Comparison of ENCODE assay signal across 8 mouse cellular contexts in the genomic region with DNA sequence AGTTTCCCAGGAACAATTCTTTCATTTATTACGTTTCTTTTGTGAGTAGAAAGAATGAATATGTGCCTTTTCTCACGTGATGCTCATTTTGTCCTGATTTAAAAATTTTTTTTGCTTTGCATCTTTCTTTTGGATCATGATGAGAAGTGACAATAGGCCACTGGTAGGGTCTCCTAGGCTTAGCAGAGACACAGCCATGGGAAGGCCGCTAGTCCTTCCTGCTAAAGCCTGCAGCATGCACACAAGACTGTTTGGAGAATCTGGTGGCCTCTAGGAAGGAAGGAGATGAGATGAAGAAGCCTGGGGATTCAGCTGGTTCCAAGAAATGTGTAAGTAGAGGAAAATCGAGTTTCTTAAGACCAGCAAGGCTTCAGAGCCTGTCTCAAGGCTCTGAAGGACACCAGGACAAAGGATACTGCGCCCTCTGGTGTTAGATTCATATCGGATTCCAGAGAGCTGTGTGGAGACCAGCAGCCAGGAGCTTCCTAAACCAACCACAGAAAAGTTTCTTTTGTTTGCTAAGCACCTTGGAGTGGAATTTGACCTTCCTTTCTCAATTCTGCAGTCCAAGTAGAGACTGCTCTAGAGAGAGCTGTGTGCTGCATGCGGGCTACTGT.
DNase-seq lines count a peak whose midpoint lies in the region; ATAC-seq and TF ChIP-seq lines count a peak whose summit lies in the region.

No protein-coding gene starts in this region.

- no peaks in the 10 kb centered on the region for H3K9me3 ChIP-seq in forebrain, embryonic 15.5 days
- no peaks in the 10 kb centered on the region for H3K9me3 ChIP-seq in hindbrain, embryonic 10.5 days
- no peaks in the 10 kb centered on the region for H3K9me3 ChIP-seq in lung, embryonic 16.5 days (ENCODE audit: control insufficient read depth, low read length)

- peaks cover 54% of the 10 kb centered on the region for H3K4me1 ChIP-seq in forebrain, embryonic 15.5 days
- peaks cover 20% of the 10 kb centered on the region for H3K4me1 ChIP-seq in hindbrain, embryonic 10.5 days (replicated peaks)
- H3K4me1 ChIP-seq in lung, embryonic 16.5 days (replicated peaks; ENCODE audit: control insufficient read depth, insufficient read depth, low read length), result peaks cover 25% of the 10 kb centered on the region

- peak; percentile 93 for TF ChIP-seq CTCF in layer of hippocampus, adult 2 months (conservative IDR thresholded peaks at IDR 0.05)

- ATAC-seq in cerebellum, adult (ENCODE audit: insufficient number of reproducible peaks, low FRiP score, low TSS enrichment), result peak; percentile 64
- ATAC-seq in forebrain, embryonic 15.5 days (replicated peaks), result peak; percentile 73
- peak; percentile 88 for ATAC-seq in lung, embryonic 16.5 days (ENCODE audit: low read depth)
- ATAC-seq in erythroblast, adult 5-6 weeks (replicated peaks; ENCODE audit: low FRiP score, poor library complexity, severe bottlenecking), result no peak

- H3K9ac ChIP-seq in forebrain, embryonic 15.5 days (replicated peaks), result 0 out of 2 replicates have a peak overlapping the region, but pooled peaks have one; percentile 29
- 0 out of 2 replicates have a peak overlapping the region, but pooled peaks have one; percentile 30 for H3K9ac ChIP-seq in lung, embryonic 16.5 days (ENCODE audit: low read length)

- no peaks in the 10 kb centered on the region for H3K36me3 ChIP-seq in forebrain, embryonic 15.5 days
- no peaks in the 10 kb centered on the region for H3K36me3 ChIP-seq in hindbrain, embryonic 10.5 days
- no peaks in the 10 kb centered on the region for H3K36me3 ChIP-seq in lung, embryonic 16.5 days (ENCODE audit: control insufficient read depth, insufficient read depth, low read length)

- no peak overlapping the region for H3K4me3 ChIP-seq in forebrain, embryonic 15.5 days
- H3K4me3 ChIP-seq in hindbrain, embryonic 10.5 days, result no peak overlapping the region
- no peak overlapping the region for H3K4me3 ChIP-seq in layer of hippocampus, adult 2 months
- no peak overlapping the region for H3K4me3 ChIP-seq in lung, embryonic 16.5 days (ENCODE audit: low read length)

- peak; percentile 81 for DNase-seq in MN1 (ENCODE audit: low spot score)
- DNase-seq in hindbrain, embryonic 10.5 days (ENCODE audit: low spot score), result peak; percentile 62
- peak; percentile 80 to 86 for DNase-seq in layer of hippocampus, adult 2 months (ENCODE audit: low spot score in 2 of 2)
- peak; percentile 86 for DNase-seq in right cerebral cortex, adult 2 months (ENCODE audit: low spot score in 2 of 2)

- no peaks in the 10 kb centered on the region for H3K27me3 ChIP-seq in forebrain, embryonic 15.5 days
- H3K27me3 ChIP-seq in hindbrain, embryonic 10.5 days (ENCODE audit: insufficient read depth, poor library complexity, severe bottlenecking), result peaks cover 69% of the 10 kb centered on the region
- no peaks in the 10 kb centered on the region for H3K27me3 ChIP-seq in lung, embryonic 16.5 days (ENCODE audit: control insufficient read depth, insufficient read depth, low read depth, low read length)

- WGBS in forebrain, embryonic 15.5 days, result 26% methylated on average over 7 of the region's 7 CpGs
- 31% methylated on average over 7 of the region's 7 CpGs for WGBS in hindbrain, embryonic 10.5 days
- WGBS in lung, embryonic 16.5 days, result 31% methylated on average over 7 of the region's 7 CpGs

- peak overlapping the region; percentile 97 for H3K27ac ChIP-seq in forebrain, embryonic 15.5 days (replicated peaks)
- no peak overlapping the region for H3K27ac ChIP-seq in hindbrain, embryonic 10.5 days
- peak overlapping the region; percentile 99 for H3K27ac ChIP-seq in layer of hippocampus, adult 2 months
- H3K27ac ChIP-seq in lung, embryonic 16.5 days (ENCODE audit: low read length), result peak overlapping the region; percentile 73

- 0 out of 2 replicates have a peak overlapping the region, but pooled peaks have one; percentile 8 for H3K4me2 ChIP-seq in forebrain, embryonic 15.5 days (replicated peaks)
- H3K4me2 ChIP-seq in lung, embryonic 16.5 days (ENCODE audit: low read depth, low read length), result no peak overlapping the region
